Mouse (Mus musculus) forebrain, embryonic 13.5 days (tissue): Measurements from ENCODE around the gene Fndc3b. TPM values are rescaled to one million over a fixed set of nuclear protein-coding genes. Genes with fewer than 3 reads are reported as not detected.

Source experiments
- ATAC-seq: fragments of 200-750 bp; cut with Nextera tagmentation; 2 replicates; pipeline ENCODE4 v1.8.0; 2017
- H3K27ac ChIP-seq: fragments of 300-500 bp; sonication (generic); 2 replicates; pipeline ENCODE4 v1.5.1; 2015; ENCODE audit warnings: inconsistent platforms, mild to moderate bottlenecking, moderate library complexity
- H3K27me3 ChIP-seq: fragments of 300-500 bp; sonication (generic); 2 replicates; pipeline ENCODE4 v1.6.1; 2015; ENCODE audit warnings: mild to moderate bottlenecking, inconsistent platforms
- H3K36me3 ChIP-seq: fragments of 300-500 bp; sonication (generic); 2 replicates; pipeline ENCODE4 v1.6.1; 2015; ENCODE audit warnings: mild to moderate bottlenecking, inconsistent platforms; ENCODE audit not compliant: poor library complexity, severe bottlenecking
- H3K4me1 ChIP-seq: fragments of 300-500 bp; sonication (generic); 2 replicates; pipeline ENCODE4 v1.6.1; 2015; ENCODE audit warnings: inconsistent platforms
- H3K4me2 ChIP-seq: fragments of 300-500 bp; sonication (generic); 2 replicates; pipeline ENCODE4 v1.6.1; 2015; ENCODE audit warnings: inconsistent platforms, mild to moderate bottlenecking, moderate library complexity
- H3K4me3 ChIP-seq: fragments of 300-500 bp; sonication (generic); 2 replicates; pipeline ENCODE4 v1.5.1; 2015; ENCODE audit warnings: mild to moderate bottlenecking, inconsistent platforms
- H3K9ac ChIP-seq: fragments of 300-500 bp; sonication (generic); 2 replicates; pipeline ENCODE4 v1.6.1; 2015; ENCODE audit warnings: mild to moderate bottlenecking, inconsistent platforms
- H3K9me3 ChIP-seq: fragments of 300-500 bp; sonication (generic); replicated peaks from 2 replicates; pipeline ENCODE4 v1.6.1; 2016; ENCODE audit warnings: inconsistent platforms
- WGBS: fragments of 180-500 bp; shearing (Covaris S2); methylation state at CpG from one replicate; pipeline ENCODE4 v1.1.7; 2015; 5-methylcytosine and 5-hydroxymethylcytosine counted together
- polyA plus RNA-seq: library from polyadenylated mRNA; unstranded; fragments of >200 nt; fragmentation: Nextera tagmentation; extraction: Ambion mirVana; gene quantifications from 2 replicates; pipeline ENCODE4 v1.2.1, GENCODE M21; 2015

Fndc3b gene
- polyA plus RNA-seq, 1 experiment from 2014 or later: 5.6 TPM

DNA sequence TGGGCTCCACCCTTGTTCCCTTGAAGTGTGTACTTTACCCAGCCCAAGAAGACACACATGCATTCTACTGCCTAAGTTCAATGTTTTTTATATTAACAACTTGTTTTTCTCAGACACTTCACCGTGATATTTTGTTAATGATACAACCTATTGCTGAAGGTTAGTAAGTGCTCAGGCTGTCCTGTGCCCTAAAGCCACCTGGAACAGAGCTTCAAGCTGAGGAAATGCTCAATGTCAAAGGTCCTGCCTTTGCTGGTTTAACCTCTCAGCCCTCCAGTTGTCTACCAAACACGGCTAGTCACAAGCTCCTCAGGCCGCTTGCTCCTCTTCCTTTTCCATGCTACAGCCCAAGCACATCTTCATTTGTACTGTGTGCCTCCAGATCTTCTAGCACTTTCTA, 157.3 kb downstream of the Fndc3b start:
- Histone ChIP-seq H3K9ac (no peak overlapping the region), H3K4me1 (no peaks in the 10 kb centered on the region), H3K27ac (no peak overlapping the region), H3K4me2 (no peak overlapping the region), H3K27me3 (no peaks in the 10 kb centered on the region), H3K36me3 (0 out of 2 replicates have a peak, but pooled peaks cover 2% of the 10 kb centered on the region), H3K9me3 (no peaks in the 10 kb centered on the region), H3K4me3 (no peak overlapping the region)
- whole genome bisulfite sequencing: 93% methylated on average over 3 of the region's 3 CpGs
- no peak for ATAC-seq

GRCm38 (mm10) chr3:27551005-27551404, 160.1 kb downstream of the Fndc3b start:
- 0 out of 2 replicates have a peak, but pooled peaks cover 2% of the 10 kb centered on the region for H3K36me3 ChIP-seq
- no peak overlapping the region for H3K9ac ChIP-seq
- H3K9me3 ChIP-seq: no peaks in the 10 kb centered on the region
- no peak overlapping the region for H3K27ac ChIP-seq
- WGBS: 90% methylated on average over 3 of the region's 3 CpGs
- H3K27me3 ChIP-seq: no peaks in the 10 kb centered on the region
- no peak overlapping the region for H3K4me2 ChIP-seq
- H3K4me3 ChIP-seq: no peak overlapping the region
- no peak for ATAC-seq
- H3K4me1 ChIP-seq: no peaks in the 10 kb centered on the region

GRCm38 (mm10) chr3:27550409-27550808, 160.7 kb downstream of the Fndc3b start:
- Histone ChIP-seq H3K27ac (no peak overlapping the region), H3K4me3 (no peak overlapping the region), H3K9me3 (no peaks in the 10 kb centered on the region), H3K4me1 (no peaks in the 10 kb centered on the region), H3K4me2 (no peak overlapping the region), H3K36me3 (0 out of 2 replicates have a peak, but pooled peaks cover 2% of the 10 kb centered on the region), H3K27me3 (no peaks in the 10 kb centered on the region), H3K9ac (no peak overlapping the region)
- ATAC-seq: no peak
- 95% methylated on average over 1 of the region's 1 CpGs for WGBS

GRCm38 (mm10) chr3:27545651-27546050, 165.5 kb downstream of the Fndc3b start:
- no peak overlapping the region for H3K27ac ChIP-seq
- H3K9ac ChIP-seq: no peak overlapping the region
- H3K27me3 ChIP-seq: no peaks in the 10 kb centered on the region
- 92% methylated on average over 3 of the region's 3 CpGs for WGBS
- no peak overlapping the region for H3K4me2 ChIP-seq
- no peak for ATAC-seq
- H3K9me3 ChIP-seq: no peaks in the 10 kb centered on the region
- no peaks in the 10 kb centered on the region for H3K4me1 ChIP-seq
- H3K36me3 ChIP-seq: no peaks in the 10 kb centered on the region
- no peak overlapping the region for H3K4me3 ChIP-seq

DNA sequence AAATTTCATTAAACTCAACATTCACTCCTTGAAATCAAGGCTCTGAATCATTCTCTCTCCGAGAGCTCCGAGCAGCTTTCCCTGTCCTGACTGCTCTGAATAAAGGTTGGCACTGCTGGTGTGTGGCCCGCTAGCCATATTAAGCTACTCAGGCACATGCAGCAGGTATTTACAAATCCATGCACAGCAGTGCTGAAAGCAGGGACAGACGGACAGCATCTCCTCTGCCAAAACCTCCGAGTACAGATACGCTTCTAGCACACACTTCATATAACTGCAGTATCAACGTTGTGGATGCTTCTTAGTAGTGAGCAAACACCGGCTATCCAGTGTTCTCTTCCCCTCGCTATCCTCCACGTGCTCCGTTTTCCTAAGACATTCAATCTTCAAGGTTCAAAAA, 167.0 kb downstream of the Fndc3b start:
- Histone ChIP-seq H3K4me2 (no peak overlapping the region), H3K9ac (no peak overlapping the region), H3K4me3 (no peak overlapping the region), H3K4me1 (no peaks in the 10 kb centered on the region), H3K27ac (no peak overlapping the region), H3K9me3 (no peaks in the 10 kb centered on the region), H3K27me3 (no peaks in the 10 kb centered on the region), H3K36me3 (no peaks in the 10 kb centered on the region)
- WGBS: 93% methylated on average over 11 of the region's 11 CpGs
- ATAC-seq: no peak

GRCm38 (mm10) chr3:27541841-27542240, 169.3 kb downstream of the Fndc3b start:
- Histone ChIP-seq H3K27me3 (no peaks in the 10 kb centered on the region), H3K27ac (no peak overlapping the region), H3K9me3 (no peaks in the 10 kb centered on the region), H3K4me3 (no peak overlapping the region), H3K36me3 (peaks cover 4% of the 10 kb centered on the region; the same call in 1 of the 2 replicates), H3K4me1 (no peaks in the 10 kb centered on the region), H3K4me2 (no peak overlapping the region), H3K9ac (no peak overlapping the region)
- 96% methylated on average over 12 of the region's 12 CpGs for WGBS
- ATAC-seq: no peak

GRCm38 (mm10) chr3:27541181-27541580, 169.9 kb downstream of the Fndc3b start:
- Histone ChIP-seq H3K4me2 (no peak overlapping the region), H3K9me3 (no peaks in the 10 kb centered on the region), H3K27me3 (no peaks in the 10 kb centered on the region), H3K9ac (no peak overlapping the region), H3K36me3 (peaks cover 4% of the 10 kb centered on the region; the same call in 1 of the 2 replicates), H3K4me1 (no peaks in the 10 kb centered on the region), H3K27ac (no peak overlapping the region), H3K4me3 (no peak overlapping the region)
- whole genome bisulfite sequencing: 84% methylated on average over 3 of the region's 3 CpGs
- no peak for ATAC-seq

DNA sequence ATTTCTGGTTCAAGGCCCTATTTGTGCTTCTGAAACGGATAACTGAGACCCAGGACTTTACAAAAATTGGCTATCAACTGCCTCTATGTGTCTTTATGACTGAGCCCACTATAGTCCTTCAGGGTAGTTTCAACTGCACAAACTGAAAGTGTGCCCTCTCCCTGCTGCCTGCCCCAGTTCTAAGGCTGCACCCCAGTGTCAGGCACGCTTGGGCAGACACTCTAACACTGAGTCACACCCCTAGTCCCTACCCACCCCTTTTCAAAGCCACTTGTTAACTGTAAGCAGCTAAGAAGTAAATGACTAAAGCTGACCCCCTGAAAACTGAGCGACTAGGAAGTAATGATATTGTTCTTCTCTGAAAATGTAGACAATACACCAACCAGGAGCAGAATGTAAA, 176.9 kb downstream of the Fndc3b start:
- Histone ChIP-seq H3K27ac (no peak overlapping the region), H3K36me3 (peaks cover 4% of the 10 kb centered on the region; the same call in 1 of the 2 replicates), H3K9ac (no peak overlapping the region), H3K4me3 (no peak overlapping the region), H3K9me3 (no peaks in the 10 kb centered on the region), H3K4me1 (no peaks in the 10 kb centered on the region), H3K27me3 (no peaks in the 10 kb centered on the region), H3K4me2 (no peak overlapping the region)
- no peak for ATAC-seq
- 65% methylated on average over 3 of the region's 3 CpGs for WGBS

GRCm38 (mm10) chr3:27533721-27534120, 177.4 kb downstream of the Fndc3b start:
- H3K36me3 ChIP-seq: peaks cover 4% of the 10 kb centered on the region; the same call in 1 of the 2 replicates
- H3K27me3 ChIP-seq: no peaks in the 10 kb centered on the region
- no peak overlapping the region for H3K4me3 ChIP-seq
- whole genome bisulfite sequencing: 80% methylated on average over 4 of the region's 4 CpGs
- ATAC-seq: no peak
- no peaks in the 10 kb centered on the region for H3K4me1 ChIP-seq
- no peak overlapping the region for H3K9ac ChIP-seq
- no peaks in the 10 kb centered on the region for H3K9me3 ChIP-seq
- no peak overlapping the region for H3K27ac ChIP-seq
- no peak overlapping the region for H3K4me2 ChIP-seq

DNA sequence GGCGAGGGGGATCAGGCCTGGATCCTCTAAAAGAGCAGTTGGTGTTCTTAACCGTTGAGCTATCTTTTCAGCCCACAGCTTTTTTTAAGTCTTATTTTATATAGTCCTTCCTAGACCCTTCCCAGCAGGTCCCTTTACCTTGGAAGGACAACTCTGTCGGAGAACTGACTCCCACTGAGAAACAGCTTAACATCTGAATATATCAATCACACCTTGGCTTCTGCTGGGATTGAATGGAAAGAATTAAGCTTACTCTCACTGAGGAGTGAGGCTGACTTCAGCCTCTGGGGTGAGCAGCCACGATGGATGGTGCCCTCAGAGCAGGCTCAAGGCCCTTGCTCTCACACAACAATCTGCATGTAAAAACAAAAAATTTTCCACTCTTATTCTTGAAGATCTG, 179.1 kb downstream of the Fndc3b start:
- no peak for ATAC-seq
- WGBS: 38% methylated on average over 4 of the region's 4 CpGs
- Histone ChIP-seq H3K9ac (no peak overlapping the region), H3K36me3 (no peaks in the 10 kb centered on the region), H3K4me3 (no peak overlapping the region), H3K27me3 (no peaks in the 10 kb centered on the region), H3K4me1 (no peaks in the 10 kb centered on the region), H3K9me3 (no peaks in the 10 kb centered on the region), H3K4me2 (no peak overlapping the region), H3K27ac (no peak overlapping the region)

GRCm38 (mm10) chr3:27530370-27530769, 180.7 kb downstream of the Fndc3b start:
- Histone ChIP-seq H3K27ac (no peak overlapping the region), H3K27me3 (no peaks in the 10 kb centered on the region), H3K9me3 (no peaks in the 10 kb centered on the region), H3K4me1 (no peaks in the 10 kb centered on the region), H3K9ac (no peak overlapping the region), H3K36me3 (no peaks in the 10 kb centered on the region), H3K4me3 (no peak overlapping the region), H3K4me2 (no peak overlapping the region)
- no peak for ATAC-seq
- WGBS: 69% methylated on average over 7 of the region's 7 CpGs

DNA sequence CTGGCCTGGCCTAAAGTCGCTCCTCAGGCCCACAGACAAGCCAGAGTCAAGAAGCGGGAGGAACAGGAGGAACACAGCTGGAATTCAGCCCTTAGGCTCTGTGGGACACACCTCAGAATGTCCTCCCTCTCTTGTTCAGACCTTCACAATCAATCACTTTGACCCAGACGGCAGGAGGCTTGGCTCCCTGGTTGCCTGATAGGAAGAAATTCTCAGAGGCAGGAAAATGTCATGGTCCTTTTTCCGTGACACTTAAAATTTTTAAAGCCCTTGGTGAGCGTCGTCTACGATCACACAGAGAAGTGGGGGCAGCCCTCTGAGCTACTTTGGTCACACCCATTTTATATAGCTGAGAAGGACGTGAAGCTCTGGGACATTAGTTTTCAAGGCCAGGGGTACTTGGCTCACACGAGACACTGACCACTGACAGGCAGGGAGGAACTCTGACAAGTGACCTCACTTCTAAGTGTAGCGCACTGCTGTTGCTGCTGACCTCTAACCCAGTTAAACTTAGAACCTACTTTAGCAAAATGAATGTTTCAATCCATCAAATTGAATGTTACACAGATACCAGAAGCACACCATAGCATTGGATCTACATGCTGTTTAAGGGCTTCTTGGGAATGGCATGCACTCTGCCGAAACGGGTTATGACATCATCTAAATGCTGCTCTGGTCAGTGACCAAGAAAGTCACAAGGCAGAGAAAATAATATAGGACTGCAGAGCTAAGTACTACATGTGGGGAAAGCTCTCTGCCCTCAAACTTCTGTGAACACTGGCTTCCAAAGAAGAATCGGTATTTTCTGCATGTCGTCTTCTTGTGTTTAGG, 181.7 kb downstream of the Fndc3b start:
- Histone ChIP-seq H3K4me2 (no peak overlapping the region), H3K4me1 (no peaks in the 10 kb centered on the region), H3K9ac (no peak overlapping the region), H3K27ac (no peak overlapping the region), H3K27me3 (no peaks in the 10 kb centered on the region), H3K36me3 (no peaks in the 10 kb centered on the region), H3K4me3 (no peak overlapping the region), H3K9me3 (no peaks in the 10 kb centered on the region)
- no peak for ATAC-seq
- 84% methylated on average over 14 of the region's 14 CpGs for WGBS

GRCm38 (mm10) chr3:27526991-27527390, 184.1 kb downstream of the Fndc3b start:
- no peaks in the 10 kb centered on the region for H3K27me3 ChIP-seq
- H3K9ac ChIP-seq: no peak overlapping the region
- 93% methylated on average over 3 of the region's 3 CpGs for WGBS
- no peaks in the 10 kb centered on the region for H3K36me3 ChIP-seq
- no peak overlapping the region for H3K4me3 ChIP-seq
- no peak for ATAC-seq
- H3K9me3 ChIP-seq: no peaks in the 10 kb centered on the region
- no peak overlapping the region for H3K27ac ChIP-seq
- no peaks in the 10 kb centered on the region for H3K4me1 ChIP-seq
- no peak overlapping the region for H3K4me2 ChIP-seq
